Mouse (Mus musculus) frontal cortex, adult 2 months (tissue): ENCODE measurements around the gene Vmn1r225. TPM values are rescaled to one million over a fixed set of nuclear protein-coding genes. Genes with fewer than 3 reads are reported as not detected.
"Not testable (repeated sequence)": the region's sequence is repeated elsewhere in the genome, so short reads cannot be mapped to it uniquely, and the experiment has no call there.

Experiments used
- DNase-seq, 2 experiments: peaks; one replicate each; pipeline ENCODE4 v3.0.0; 2022; ENCODE audit warnings: low spot score in 1 of 2; ENCODE audit errors: extremely low spot score in 1 of 2
- polyA plus RNA-seq: library from polyadenylated mRNA; depleted of rRNA; stranded (reverse); fragments of >200 nt; gene quantifications from 2 replicates; pipeline ENCODE4 v1.2.3, GENCODE M21; 2012; rRNA removed

Vmn1r225 gene
- polyA plus RNA-seq, result not detected in 2 replicates

DNA sequence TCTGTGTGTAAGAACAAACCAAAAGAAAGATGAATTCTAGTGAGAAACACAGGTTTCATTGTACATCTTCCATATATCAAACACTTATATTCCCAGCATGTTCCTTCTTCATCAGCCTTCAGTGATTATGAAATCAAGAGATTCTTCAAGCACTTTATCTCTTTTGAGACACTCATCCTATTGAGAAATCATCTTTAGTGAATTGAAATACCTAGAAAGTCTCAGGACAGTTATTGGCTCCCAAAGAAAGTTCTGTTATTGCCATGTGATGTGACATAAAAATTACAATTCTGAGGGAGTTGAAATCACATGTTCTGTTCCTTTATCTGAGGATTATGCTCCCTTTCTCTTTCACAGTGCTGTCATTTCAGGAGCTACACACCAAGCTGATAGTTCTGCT lies at the start of gene Vmn1r225:
Gene Vmn1r225 (plus strand): TSS at position 301 of the 400 bp plus-strand sequence.
- DNase-seq, result no peak

DNA sequence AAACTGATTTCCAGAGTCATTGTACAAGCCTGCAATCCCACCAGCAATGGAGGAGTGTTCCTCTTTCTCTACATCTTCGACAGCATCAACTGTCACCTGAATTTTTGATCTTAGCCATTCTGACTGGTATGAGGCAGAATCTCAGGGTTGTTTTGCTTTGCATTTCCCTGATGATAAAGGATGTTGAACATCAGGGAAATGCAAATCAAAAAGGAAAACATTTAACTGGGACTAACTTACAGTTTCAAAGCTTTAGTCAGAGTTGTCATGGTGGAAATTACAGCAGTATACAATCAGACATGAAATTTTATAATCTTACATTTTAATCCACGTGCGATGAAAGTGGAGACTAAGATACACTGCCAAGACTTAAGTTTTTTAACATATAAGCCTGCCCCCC lies 24.6 kb upstream of the Vmn1r225 start:
- no peak for DNase-seq

DNA sequence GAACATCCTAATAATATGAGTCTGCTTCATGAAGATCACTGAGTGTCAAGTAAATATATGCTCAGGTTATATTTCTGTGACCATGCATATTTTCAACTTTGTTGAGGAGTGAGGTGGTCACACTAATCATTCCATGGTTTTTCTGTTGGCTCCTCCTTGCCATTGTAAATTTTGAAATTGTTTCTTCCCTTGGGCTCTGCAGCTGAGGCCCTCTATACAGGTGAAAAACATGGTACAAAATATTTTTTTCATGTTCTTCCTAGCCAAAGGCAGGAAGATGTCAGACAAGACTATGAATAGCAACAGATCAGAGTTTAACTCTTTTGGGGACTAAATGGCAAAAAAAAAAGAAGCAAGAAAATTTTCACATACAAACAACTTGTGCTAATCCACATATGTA lies 16.7 kb upstream of the Vmn1r225 start, which contains the start of gene Vmn2r108:
Gene Vmn2r108 (minus strand): TSS at position 101 of the 400 bp plus-strand sequence.
- no peak for DNase-seq

DNA sequence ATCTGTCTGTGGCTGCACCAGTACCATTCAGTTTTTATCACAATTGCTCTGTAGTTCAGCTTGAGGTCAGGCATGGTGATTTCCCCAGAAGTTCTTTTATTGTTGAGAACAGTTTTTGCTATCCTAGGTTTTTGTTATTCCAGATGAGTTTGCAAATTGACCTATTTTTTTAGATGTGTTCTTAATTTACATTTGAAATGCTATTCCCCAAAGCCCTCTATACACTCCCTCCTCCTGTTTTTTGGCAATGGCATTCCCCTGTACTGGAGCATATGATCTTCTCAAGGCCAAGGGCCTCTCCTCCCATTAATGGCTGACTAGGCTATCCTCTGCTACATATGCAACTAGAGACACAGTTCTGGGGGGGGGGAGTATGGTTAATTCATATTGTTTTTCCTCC lies 10.3 kb downstream of the Vmn1r225 start:
- not testable (repeated sequence) for DNase-seq

Other genes with a start within 250 kb of the Vmn1r225 start
- not detected in 2 replicates for gene Vmn2r106, start 212.6 kb upstream of the Vmn1r225 start, polyA plus RNA-seq
- gene Vmn2r107, start 152.9 kb upstream of the Vmn1r225 start, polyA plus RNA-seq, result not detected in 2 replicates
- gene Vmn1r224, start 84.0 kb upstream of the Vmn1r225 start, polyA plus RNA-seq, result not detected in 2 replicates
- gene Vmn2r108, start 16.8 kb upstream of the Vmn1r225 start, polyA plus RNA-seq, result not detected in 2 replicates
- not detected in 2 replicates for gene Vmn2r109, start 66.6 kb downstream of the Vmn1r225 start, polyA plus RNA-seq
- not detected in 2 replicates for gene Vmn2r110, start 98.3 kb downstream of the Vmn1r225 start, polyA plus RNA-seq
- gene Fpr-rs3, start 126.7 kb downstream of the Vmn1r225 start, polyA plus RNA-seq, result not detected in 2 replicates
- not detected in 2 replicates for gene Vmn1r226, start 184.7 kb downstream of the Vmn1r225 start, polyA plus RNA-seq
- gene Vmn1r227, start 231.7 kb downstream of the Vmn1r225 start, polyA plus RNA-seq, result not detected in 2 replicates